Mouse (Mus musculus) hindbrain, embryonic 16.5 days (tissue): Measurements from ENCODE around the gene Vezt. TPM values are rescaled to one million over a fixed set of nuclear protein-coding genes. Genes with fewer than 3 reads are reported as not detected.
A peak's percentile ranks its signal among the peaks of the same experiment; 100 is the strongest.

Source experiments
- ATAC-seq: fragments of 200-750 bp; cut with Nextera tagmentation; 2 replicates; pipeline ENCODE4 v1.8.0; 2017; ENCODE audit warnings: moderate TSS enrichment, moderate library complexity
- H3K27ac ChIP-seq: fragments of 300-500 bp; sonication (generic); 2 replicates; pipeline ENCODE4 v1.5.1; 2014; ENCODE audit warnings: low read depth, mild to moderate bottlenecking, control low read depth, low read length, moderate library complexity
- H3K27me3 ChIP-seq: fragments of 300-500 bp; sonication (generic); replicated peaks from 2 replicates; pipeline ENCODE4 v1.6.1; 2014; ENCODE audit warnings: low read length; ENCODE audit not compliant: control insufficient read depth, insufficient read depth
- H3K36me3 ChIP-seq: fragments of 300-500 bp; sonication (generic); 2 replicates; pipeline ENCODE4 v1.6.1; 2014; ENCODE audit warnings: mild to moderate bottlenecking, low read length, moderate library complexity, mixed read lengths; ENCODE audit not compliant: control insufficient read depth, insufficient read depth
- H3K4me1 ChIP-seq: fragments of 300-500 bp; sonication (generic); 2 replicates; pipeline ENCODE4 v1.6.1; 2014; ENCODE audit warnings: low read depth, low read length; ENCODE audit not compliant: control insufficient read depth, insufficient read depth
- H3K4me2 ChIP-seq: fragments of 300-500 bp; sonication (generic); 2 replicates; pipeline ENCODE4 v1.6.1; 2014; ENCODE audit warnings: mild to moderate bottlenecking, low read length, control low read depth, moderate library complexity
- H3K4me3 ChIP-seq: fragments of 300-500 bp; sonication (generic); 2 replicates; pipeline ENCODE4 v1.5.1; 2014; ENCODE audit warnings: mild to moderate bottlenecking, low read length, control low read depth, moderate library complexity
- H3K9ac ChIP-seq: fragments of 300-500 bp; sonication (generic); 2 replicates; pipeline ENCODE4 v1.6.1; 2014; ENCODE audit warnings: low read depth, mild to moderate bottlenecking, control low read depth, low read length, moderate library complexity
- H3K9me3 ChIP-seq: fragments of 300-500 bp; sonication (generic); 2 replicates; pipeline ENCODE4 v1.6.1; 2014; ENCODE audit warnings: mild to moderate bottlenecking, low read length, moderate library complexity; ENCODE audit not compliant: control insufficient read depth
- WGBS: fragments of 180-500 bp; shearing (Covaris S2); extraction: QIAGEN DNeasy Blood & Tissue Kit; methylation state at CpG from one replicate; pipeline ENCODE4 v1.1.7; 2014; 5-methylcytosine and 5-hydroxymethylcytosine counted together
- microRNA counts: library from miRNA; unstranded; fragments of <30 nt; microRNA quantifications from one replicate; lab custom pipeline; 2016
- microRNA-seq: library from miRNA; unstranded; fragments of <30 nt; microRNA quantifications from one replicate; pipeline ENCODE4, GENCODE M21; 2017
- polyA plus RNA-seq: library from polyadenylated mRNA; unstranded; fragments of >200 nt; fragmentation: Nextera tagmentation; extraction: Ambion mirVana; gene quantifications from 2 replicates; pipeline ENCODE4 v1.2.1, GENCODE M21; 2015

Gene Vezt
- polyA plus RNA-seq, 1 experiment from 2014 or later, result 54.0 TPM

DNA sequence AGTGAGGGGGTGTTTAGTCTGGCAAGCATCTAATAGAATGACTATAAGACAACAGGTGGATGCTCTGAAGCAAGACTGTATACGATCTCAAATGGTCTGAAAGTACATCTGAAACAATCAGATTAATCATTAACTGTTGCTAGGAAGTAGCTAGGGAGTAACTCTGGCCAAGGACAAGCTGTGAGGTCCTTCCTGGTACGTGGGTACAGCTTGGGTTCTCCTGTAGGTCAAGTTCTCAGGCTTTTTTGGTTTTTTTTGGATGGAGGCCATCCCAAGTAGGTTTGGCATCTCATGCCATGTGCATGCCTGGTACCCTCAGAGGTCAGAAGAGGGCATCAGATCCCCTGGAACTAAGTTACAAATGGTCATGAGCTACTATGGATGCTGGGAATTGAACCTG is 136.3 kb downstream of the Vezt start:
- no peak overlapping the region for H3K9ac ChIP-seq
- no peaks in the 10 kb centered on the region for H3K4me1 ChIP-seq
- H3K4me2 ChIP-seq, result no peak overlapping the region
- no peak overlapping the region for H3K27ac ChIP-seq
- no peak overlapping the region for H3K4me3 ChIP-seq
- H3K27me3 ChIP-seq, result no peaks in the 10 kb centered on the region
- no peak for ATAC-seq
- no peaks in the 10 kb centered on the region for H3K36me3 ChIP-seq
- 54% methylated on average over 2 of the region's 2 CpGs for WGBS
- H3K9me3 ChIP-seq, result no peaks in the 10 kb centered on the region

DNA sequence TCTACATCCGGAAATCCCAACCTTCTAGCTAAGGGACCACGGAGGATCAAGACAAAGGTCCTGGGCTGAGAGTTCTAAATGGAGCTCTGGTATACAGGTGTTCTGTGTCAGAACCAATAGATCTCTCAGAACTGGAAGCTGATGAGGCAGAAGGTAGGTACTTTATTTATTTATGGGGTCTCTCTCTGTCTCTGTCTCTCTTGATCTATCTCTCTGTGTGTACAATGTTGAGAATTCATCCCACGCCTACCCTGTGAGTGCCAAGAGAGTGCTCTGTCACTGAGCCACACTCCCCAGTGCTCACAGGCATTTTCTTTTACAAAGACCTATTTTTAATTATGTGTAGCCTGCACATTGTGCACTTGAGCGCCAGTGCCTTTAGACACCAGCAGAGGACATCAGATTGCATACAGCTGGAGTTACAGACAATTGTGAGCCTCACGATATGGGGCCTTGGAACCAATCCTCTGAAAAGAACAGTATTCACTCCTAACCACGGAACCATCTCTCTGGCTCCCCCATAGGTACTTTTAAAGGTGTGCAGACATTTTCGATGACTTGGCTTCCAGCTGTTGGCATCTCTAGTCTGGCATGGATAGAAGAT is 138.5 kb downstream of the Vezt start, which contains the start of gene Metap2:
TSS of gene Metap2 (minus strand) at position 51 of the 604 bp plus-strand sequence.
- WGBS, result 58% methylated on average over 7 of the region's 7 CpGs

DNA sequence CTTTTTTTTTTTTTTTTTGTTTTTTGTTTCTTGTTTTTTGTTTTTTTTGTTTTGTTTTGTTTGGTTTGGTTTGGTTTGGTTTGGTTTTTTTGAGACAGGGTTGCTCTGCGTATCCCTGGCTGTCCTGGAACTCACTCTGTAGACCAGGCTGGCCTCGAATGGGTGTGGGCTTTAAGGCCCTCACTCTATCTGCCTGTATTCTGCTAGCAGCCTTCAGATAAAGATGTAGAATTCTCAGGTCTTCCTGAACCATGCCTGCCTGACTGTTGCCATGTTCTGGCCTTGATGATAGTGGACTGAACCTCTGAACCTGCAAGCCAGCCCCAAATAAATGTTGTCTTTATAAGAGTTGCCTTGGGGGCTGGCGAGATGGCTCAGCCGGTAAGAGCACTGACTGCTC is 143.1 kb downstream of the Vezt start:
- Histone ChIP-seq H3K4me1 (peaks cover 8% of the 10 kb centered on the region), H3K27ac (no peak overlapping the region), H3K9me3 (no peaks in the 10 kb centered on the region), H3K4me3 (no peak overlapping the region), H3K36me3 (no peaks in the 10 kb centered on the region), H3K9ac (no peak overlapping the region), H3K4me2 (no peak overlapping the region), H3K27me3 (no peaks in the 10 kb centered on the region)
- no peak for ATAC-seq
- 95% methylated on average over 4 of the region's 4 CpGs for WGBS

More for the DNA sequence above, 138.5 kb downstream of the Vezt start, which contains the start of gene Metap2:
- Histone ChIP-seq H3K4me1 (no peaks in the 10 kb centered on the region), H3K4me3 (no peak within 1 kb of the TSS), H3K4me2 (no peak within 1 kb of the TSS), H3K27me3 (no peaks in the 10 kb centered on the region), H3K27ac (no peak within 1 kb of the TSS), H3K36me3 (no peaks in the 10 kb centered on the region), H3K9me3 (no peaks in the 10 kb centered on the region), H3K9ac (no peak within 1 kb of the TSS)
- ATAC-seq, result no peak

DNA sequence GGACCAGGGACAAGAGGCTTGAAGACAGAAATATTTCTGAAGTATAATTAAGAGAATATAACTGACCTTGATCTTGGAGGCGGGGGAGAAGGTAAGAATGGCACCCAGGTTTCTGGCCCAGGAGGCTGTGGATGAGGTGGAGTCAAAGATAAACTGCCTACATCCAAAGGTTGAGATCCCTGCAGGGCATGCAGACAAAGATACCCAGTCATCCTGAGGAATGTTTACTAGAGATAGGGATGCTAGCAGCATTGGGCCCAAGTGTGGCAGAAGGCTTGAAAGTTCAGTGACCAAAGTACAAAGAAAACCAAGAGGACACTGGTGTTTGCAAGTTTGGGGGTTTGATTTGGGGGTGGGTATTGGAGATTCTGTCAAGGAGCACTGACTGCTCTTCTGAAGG is 144.6 kb downstream of the Vezt start:
- H3K4me1 ChIP-seq, result peaks cover 8% of the 10 kb centered on the region
- H3K36me3 ChIP-seq, result no peaks in the 10 kb centered on the region
- no peak overlapping the region for H3K9ac ChIP-seq
- WGBS, result 100% methylated on average over 1 of the region's 1 CpGs
- H3K4me3 ChIP-seq, result no peak overlapping the region
- ATAC-seq, result no peak
- no peak overlapping the region for H3K4me2 ChIP-seq
- no peaks in the 10 kb centered on the region for H3K27me3 ChIP-seq
- no peak overlapping the region for H3K27ac ChIP-seq
- no peaks in the 10 kb centered on the region for H3K9me3 ChIP-seq

DNA sequence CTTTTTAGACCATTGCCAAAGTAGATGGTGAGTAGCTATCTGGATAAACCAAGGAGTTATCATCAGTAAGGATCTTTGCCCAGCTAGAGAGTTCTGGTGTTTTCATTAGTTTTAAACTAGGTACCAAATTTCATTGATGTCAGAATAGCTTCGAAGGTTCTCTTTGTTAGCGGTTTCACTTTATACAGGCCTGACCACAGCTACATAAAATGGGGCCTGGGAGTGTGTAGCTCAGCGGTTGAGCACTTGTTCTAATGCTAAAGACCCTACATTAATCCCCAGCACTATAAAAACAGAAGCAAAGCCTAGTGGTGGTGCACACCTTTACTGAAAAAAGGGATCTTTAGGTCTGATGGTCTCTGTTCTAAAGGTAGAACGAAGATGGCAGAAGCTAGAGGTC is 145.1 kb downstream of the Vezt start:
- 73% methylated on average over 4 of the region's 4 CpGs for WGBS
- H3K27ac ChIP-seq, result no peak overlapping the region; the same call in 1 of the 2 replicates
- peak overlapping the region; percentile 80 for H3K4me2 ChIP-seq
- peaks cover 8% of the 10 kb centered on the region for H3K4me1 ChIP-seq
- H3K4me3 ChIP-seq, result peak overlapping the region; percentile 92
- no peak overlapping the region for H3K9ac ChIP-seq
- H3K9me3 ChIP-seq, result no peaks in the 10 kb centered on the region
- no peaks in the 10 kb centered on the region for H3K27me3 ChIP-seq
- H3K36me3 ChIP-seq, result peaks cover 3% of the 10 kb centered on the region; the same call in 1 of the 2 replicates
- no peak for ATAC-seq

DNA sequence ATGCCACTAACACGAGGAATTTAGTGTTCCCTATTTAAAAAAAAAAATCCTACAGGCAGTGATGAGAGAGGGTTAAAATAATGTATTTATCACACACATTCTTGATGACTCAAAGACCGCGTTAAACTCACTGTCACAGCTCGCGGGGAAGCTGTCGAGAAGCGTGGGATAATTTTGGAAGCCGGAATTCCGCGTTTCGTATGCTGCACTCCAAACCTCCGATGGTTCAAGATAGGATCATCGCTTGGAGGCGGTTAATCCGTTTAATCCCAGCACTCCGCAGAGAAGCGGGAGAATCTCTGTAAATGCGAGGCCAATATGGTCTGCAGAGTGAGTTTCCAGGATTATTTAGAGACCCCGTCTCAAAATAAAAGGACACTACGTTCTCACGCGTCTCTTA is 145.6 kb downstream of the Vezt start:
- Histone ChIP-seq H3K4me1 (peaks cover 8% of the 10 kb centered on the region), H3K4me3 (peak overlapping the region; percentile 92), H3K4me2 (peak overlapping the region; percentile 80), H3K9me3 (no peaks in the 10 kb centered on the region), H3K9ac (peak overlapping the region; percentile 92), H3K36me3 (peaks cover 7% of the 10 kb centered on the region), H3K27me3 (no peaks in the 10 kb centered on the region), H3K27ac (peak overlapping the region; percentile 88)
- ATAC-seq, result peak; percentile 5
- under 1% methylated on average over 22 of the region's 22 CpGs for WGBS

DNA sequence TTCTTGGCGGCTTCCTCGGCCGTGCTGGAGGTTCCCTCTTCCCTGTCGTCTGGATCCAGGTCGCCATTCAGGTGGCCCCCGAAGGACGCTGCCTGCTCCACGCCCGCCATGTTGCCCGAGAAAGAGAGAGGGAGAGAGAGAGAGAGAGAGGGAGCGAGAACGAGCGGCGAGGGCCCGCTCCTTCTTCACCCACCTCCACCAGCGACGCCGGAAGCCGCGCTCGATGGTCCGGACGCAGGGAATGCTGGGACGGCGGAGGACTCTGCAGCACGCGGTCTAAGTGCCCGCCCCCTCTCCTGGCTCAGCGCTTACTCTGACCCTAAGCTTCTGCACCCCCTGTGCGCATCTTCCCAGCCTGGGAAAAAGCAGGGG is 146.1 kb downstream of the Vezt start:
- WGBS, result under 1% methylated on average over 25 of the region's 30 CpGs
- H3K4me2 ChIP-seq, result peak overlapping the region; percentile 80
- H3K27me3 ChIP-seq, result no peaks in the 10 kb centered on the region
- H3K36me3 ChIP-seq, result peaks cover 10% of the 10 kb centered on the region
- peak overlapping the region; percentile 88 for H3K27ac ChIP-seq
- H3K9me3 ChIP-seq, result no peaks in the 10 kb centered on the region
- peak overlapping the region; percentile 92 for H3K9ac ChIP-seq
- peaks cover 8% of the 10 kb centered on the region for H3K4me1 ChIP-seq
- ATAC-seq, result peak; percentile 99
- peak overlapping the region; percentile 92 for H3K4me3 ChIP-seq

MicroRNAs within 50 kb of the gene (microRNA counts, 519-probe panel; counts per million panel counts)
- microRNA mmu-miR-331-3p (lab: Ali Mortazavi, UCI) (2,940 counts per million, percentile 79 among the panel's probes with 10 or more counts), microRNA mmu-miR-331-5p (lab: Ali Mortazavi, UCI) (1,704 counts per million, percentile 17 among the panel's probes with 10 or more counts)

Small RNA genes lying within 50 kb of the gene (microRNA-seq; reads per million reads assigned to microRNA genes)
- gene Mir331, result 177 reads per million, percentile 56 among the genes with 10 or more reads in this experiment

Other genes with a start within 250 kb of the Vezt start
- 0.27 and 0.29 TPM in 2 replicates for gene Usp44, start 204.3 kb downstream of the Vezt start, polyA plus RNA-seq
- gene Metap2, start 138.7 kb downstream of the Vezt start, polyA plus RNA-seq, result 138 and 152 TPM in 2 replicates
- gene Fgd6, start 184 bp upstream of the Vezt start, polyA plus RNA-seq, result 2.2 and 2.5 TPM in 2 replicates
- gene Nr2c1, start 112.2 kb upstream of the Vezt start, polyA plus RNA-seq, result 6.9 and 7.6 TPM in 2 replicates
- 345 and 380 TPM in 2 replicates for gene Ndufa12, start 162.9 kb upstream of the Vezt start, polyA plus RNA-seq